Mouse (Mus musculus) kidney, postnatal 10 days (tissue): ENCODE measurements at regions not wholly inside any gene's neighbourhood (a gene's known extent, or its start where the extent isn't known, plus 50 kb on each side); places are given as distances from the start of the nearest gene placed in this dataset.
A peak's percentile ranks its signal among the peaks of the same experiment; 100 is the strongest.

Source experiments
- DNase-seq: peaks from one replicate; pipeline ENCODE4 v3.0.0; 2021; ENCODE audit warnings: mixed read lengths

DNA sequence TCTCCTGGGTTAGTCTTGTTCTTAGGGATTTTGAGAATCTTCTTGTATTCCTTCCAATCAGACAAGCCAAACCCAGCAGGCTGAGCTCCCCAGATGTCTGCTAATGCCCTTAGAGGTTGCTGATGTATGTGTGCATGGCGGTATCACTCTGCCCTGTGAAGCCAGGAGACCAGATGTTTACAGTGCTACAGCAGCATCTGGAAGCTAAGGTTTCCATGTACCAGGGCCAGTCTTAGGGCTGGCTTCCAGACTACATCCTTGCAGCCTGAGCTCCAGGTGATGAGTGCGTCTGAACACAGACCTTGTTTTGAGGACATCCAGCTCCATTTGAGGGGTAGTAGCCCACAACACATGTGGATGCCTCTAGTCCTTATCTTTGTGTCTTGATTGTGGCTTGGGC, 241.7 kb downstream of the Ttc32 start:
- no peak for DNase-seq

DNA sequence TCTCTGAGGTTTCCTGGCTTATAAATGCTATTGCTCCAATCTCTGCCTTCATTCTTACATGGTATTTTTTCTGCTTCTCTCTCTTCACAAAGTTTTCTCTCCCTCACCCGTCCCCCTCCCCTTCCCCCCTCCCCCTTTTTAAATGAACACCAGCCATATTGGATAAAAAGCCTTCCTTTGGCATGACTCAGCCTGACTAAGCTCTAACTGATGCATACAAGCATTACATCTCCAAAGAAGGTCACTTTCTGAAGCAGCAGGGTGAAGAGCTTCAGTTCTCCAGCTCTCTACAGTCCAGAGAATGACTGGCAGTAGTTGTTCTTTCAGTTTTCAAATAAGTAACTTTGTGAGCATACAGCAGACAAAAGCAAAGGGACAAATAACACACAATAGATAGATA, 244.4 kb downstream of the Ttc32 start:
- no peak for DNase-seq

DNA sequence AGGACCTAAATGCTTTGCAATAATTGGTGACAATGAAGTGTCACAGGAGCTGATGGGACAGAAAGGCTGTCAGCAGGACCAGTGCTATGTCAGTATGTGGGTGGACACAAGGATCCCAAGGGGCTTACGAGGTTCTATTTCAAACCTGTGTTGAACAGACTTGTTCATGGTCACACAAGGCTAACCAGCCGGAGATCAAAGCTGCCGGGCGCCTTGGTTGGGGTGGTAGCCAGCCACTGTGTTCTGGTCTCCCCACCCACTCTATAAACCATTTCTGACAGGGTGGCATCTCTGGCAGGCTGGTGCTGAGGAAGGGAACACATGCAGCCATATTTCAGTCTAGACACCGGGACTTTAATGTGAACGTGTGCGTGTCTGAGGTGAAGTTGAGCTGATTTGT, 245.9 kb downstream of the Ttc32 start:
- DNase-seq = no peak

DNA sequence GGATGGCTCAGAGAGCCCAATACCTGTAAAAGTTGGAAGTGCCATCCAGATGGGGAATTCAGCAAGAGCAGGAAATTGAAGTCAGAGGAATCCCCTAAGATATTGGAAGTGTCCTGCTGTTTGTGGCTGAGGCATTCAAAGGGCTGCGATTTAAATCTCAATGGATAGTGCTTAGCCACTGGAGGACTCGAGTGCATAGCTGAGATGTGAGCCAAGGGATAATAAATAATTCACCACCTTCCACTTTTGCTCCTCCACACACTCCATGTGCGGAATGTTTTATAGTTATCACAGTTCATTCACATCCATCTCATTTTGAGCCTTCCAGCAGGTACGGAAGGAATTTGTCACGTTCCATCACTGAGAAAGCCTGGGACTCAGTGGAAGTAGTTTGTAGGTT, 248.9 kb downstream of the Ttc32 start:
- no peak for DNase-seq

DNA sequence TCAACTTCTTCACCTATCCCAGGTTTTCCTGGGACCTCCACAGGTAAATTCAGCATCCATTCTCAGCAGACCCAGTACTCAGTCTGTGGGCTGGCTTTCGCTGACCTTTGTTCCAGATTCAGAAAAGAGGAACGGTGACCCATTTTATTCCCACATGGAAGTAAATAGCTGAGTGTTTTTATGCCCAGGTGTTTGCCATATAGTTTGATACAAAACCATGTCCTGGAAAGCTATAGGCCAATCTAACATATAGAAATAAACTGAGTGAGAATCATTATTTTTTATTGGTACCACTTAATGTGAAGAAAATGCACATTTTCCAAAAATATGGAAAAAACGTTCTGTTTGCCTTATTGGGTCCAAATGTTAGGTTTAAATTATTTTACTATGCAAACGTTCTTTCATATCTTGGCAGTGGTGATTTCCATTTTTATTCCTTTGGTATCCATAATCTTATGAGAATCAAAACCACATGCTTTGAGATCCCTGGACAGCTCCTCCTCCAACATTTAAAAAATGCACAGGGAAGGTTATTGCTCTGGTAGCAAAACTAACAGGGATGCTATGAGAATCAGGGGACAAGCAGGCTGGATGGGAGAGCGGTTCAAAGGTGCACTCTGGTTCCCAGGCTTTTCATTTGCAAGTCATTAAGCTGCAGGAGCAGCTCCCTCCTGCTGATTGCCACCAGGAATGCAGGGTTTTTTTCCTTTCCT, 250.3 kb downstream of the Ttc32 start:
- no peak for DNase-seq

DNA sequence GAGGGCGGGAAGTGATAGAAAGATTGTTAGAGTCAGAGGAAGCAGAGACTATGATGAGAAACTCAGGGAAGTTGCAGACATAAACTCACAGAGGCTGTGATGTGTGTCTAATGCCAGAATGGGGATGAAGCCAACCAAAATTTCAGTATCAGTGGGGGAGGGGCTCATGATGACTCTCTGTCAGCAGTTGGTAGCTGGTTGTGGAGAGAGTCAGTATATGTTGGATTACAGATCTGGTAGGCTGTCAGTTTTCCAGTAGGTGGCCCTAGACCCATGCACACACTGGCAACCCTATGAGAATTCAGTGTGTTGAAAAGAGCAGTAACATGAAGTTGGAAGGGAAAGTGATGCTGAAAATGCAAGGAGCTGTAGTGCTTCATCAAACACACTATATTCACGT, 257.5 kb downstream of the Ttc32 start:
- DNase-seq = no peak

DNA sequence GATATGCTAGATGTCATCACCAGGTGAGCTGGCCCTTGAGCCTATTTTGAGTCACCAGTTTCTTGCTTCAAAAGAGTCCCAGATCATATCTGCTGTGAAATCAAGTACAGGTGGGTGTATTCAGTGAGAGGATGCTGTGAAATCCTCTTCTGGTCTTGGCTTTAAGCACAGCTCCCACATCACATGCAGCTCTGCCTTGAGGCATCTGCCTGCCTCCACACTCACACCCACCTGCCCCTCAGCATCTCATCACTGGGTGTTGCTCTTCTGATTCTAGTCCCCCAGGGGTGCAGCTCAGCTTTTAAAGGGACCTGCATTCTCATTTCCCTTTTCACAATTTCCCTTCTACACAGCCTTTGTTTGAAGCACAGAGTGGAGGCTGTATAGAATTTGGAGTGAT, 262.9 kb downstream of the Ttc32 start:
- DNase-seq = no peak

DNA sequence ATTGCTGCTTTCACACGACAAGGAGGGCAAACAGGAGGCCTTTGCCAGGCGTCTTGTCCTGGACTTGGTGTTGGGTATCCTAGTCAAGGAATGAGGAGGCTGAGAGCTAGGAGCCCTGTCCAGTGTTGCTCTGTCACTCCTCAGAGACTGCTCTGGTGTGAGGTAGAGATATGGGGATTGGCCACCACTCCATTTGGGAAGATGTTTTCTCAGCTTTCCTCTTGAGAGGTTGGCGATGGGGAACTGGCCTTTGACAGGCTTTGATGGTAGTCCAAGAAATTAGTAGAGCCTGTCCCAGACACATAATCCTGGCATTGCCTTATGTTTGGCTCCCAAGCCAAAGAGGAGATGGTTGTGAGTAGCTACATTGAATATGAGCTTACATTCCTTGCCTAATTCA, 265.4 kb downstream of the Ttc32 start:
- no peak for DNase-seq

DNA sequence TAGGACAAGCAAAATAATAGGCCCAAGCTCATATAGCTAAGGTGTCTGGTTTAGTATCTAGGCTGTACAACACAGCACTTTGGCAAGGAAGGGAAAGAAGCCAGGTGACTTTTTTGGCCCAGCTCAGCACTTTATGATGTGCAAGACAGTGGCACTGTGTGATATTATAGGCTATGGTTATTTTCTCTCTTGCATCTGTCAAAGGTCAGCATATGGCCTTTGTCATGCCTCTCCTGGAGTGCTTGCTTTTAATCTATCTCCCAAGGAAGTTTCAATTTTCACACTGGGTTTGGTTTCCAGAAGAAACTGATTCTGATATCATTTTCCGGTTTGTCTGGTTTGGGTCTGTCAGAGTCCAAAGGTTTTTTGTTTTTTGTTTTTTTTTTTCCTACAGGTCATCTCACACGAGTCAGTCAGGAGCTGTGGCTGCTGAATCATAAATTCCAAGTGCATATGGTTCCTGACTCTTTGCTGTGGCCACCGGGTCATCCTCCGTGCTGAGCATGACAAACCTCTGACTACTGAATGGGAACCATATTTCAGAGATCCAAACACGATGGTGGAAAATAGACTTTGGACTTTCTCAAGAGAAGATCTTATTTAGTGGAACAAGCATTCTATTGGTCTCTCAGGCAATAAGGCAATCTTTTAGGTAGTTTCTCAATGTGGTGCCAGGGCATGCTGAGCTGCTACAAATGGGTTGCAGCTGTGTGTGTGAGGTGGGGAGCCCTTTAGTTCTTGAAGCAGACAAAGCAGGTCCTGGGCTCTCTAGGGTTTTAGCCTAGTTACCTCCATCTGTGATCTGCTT, 269.3 kb downstream of the Ttc32 start:
- DNase-seq = no peak

DNA sequence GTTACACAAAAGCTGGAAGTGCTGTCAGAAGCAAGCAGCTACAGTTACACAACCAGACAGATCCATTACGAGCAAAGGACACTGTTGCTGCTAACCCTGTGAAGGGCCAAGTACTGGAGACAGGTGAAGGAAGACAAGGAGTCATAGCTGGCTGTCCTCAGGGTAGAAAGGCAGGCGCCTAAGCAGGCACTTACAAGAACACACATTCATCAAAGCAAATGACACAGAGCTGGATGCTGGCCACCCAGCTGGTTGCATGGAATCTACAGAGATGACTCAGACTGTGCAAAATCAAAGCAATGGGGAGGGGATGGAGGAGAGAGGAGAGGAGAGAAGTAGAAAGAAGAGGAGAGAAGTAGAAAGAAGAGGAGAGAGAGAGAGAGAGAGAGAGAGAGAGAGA, 265.8 kb upstream of the Osr1 start:
- peak; percentile 19 for DNase-seq

DNA sequence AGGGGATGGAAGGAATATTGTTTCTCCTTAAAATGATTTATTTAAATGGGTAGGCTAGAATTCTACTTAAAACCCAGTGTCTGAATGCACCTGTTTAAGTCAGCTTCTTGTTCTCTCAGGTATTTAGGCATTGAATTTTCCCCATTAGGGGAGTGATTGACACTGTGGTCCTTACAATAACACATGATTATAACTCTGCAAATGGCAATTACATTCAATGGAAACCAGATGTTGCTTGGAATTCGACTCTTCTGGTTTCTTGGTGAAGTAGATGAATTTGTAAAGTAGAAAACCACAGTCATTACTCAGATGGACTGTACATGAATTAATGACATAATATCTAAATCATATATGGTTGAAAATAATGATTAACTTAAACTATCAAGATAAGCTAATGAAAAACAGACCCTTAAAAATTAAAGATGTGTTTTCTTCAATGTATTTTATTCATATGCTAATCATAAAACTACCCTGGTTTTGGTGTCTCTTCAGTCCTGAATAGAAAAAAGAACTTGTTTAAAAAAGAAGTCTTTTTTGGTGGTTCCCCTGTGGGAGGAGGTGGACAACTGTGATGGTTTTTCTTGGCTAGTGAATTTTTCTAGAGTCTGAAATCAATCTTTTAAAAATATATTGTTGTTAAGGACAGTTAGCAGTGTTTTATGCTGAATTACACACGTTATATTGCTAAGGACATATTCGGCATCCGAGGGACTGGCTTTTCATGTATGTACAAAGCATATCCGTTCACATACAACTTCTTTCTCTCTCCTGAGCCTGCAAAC, 231.8 kb upstream of the Osr1 start:
- DNase-seq = no peak

DNA sequence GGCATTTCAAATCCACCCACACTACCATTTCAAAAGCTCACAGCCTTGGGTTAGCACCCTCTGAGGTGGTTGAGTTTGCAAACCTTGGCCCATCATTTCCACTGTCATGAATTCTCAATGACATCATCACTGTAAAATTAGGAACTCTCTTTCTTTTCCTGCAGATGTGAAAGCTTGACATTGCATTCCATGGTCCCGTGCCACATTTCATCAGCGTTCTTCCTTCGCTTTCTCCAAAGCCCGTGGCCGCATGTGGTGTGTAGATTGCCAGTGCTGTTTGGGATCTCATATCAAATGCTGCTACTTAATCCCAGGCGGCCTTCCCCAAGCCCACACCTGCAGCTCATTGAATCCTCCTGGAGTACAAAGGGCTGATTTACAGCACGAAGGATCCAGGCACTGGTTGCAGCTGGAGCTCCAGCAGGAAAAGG, 231.1 kb upstream of the Osr1 start:
- DNase-seq = peak; percentile 43

DNA sequence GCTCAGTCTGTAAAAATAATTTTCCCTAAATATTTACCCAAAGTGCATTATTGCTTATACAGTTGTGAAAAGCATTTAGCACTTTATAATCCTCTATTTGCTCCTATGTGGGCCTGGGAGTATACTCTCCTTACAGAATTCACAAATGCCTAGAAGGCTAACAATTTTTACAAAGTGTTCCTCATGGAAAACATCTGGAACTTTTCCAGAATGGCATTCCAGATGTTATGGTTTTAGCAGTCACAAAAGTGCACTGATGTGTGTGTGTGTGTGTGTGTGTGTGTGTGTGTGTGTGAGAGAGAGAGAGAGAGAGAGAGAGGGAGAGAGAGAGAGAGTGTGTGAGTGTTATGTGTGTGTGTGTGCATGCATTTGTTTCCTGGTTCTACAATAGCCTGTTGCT, 229.1 kb upstream of the Osr1 start:
- no peak for DNase-seq

DNA sequence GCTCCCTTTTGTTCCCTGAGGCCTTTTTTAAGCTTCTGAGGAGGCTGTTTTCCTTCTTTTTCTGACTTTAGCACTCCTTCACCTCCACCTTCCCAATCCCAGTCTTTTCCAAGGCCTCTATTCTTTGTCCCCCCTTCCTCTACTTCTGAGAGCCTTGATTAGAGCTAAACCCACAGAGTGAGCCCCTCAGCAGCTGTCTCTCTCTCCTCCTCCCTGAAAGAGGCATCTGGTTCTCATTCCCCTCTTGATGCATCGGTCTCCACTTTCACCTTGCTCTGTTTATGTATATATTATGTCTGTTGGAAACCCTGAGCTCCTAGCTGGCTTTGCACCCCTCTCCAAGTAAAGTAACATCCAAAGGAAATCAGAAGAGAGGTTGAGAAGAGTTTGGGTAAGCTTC, 224.6 kb upstream of the Osr1 start:
- no peak for DNase-seq

DNA sequence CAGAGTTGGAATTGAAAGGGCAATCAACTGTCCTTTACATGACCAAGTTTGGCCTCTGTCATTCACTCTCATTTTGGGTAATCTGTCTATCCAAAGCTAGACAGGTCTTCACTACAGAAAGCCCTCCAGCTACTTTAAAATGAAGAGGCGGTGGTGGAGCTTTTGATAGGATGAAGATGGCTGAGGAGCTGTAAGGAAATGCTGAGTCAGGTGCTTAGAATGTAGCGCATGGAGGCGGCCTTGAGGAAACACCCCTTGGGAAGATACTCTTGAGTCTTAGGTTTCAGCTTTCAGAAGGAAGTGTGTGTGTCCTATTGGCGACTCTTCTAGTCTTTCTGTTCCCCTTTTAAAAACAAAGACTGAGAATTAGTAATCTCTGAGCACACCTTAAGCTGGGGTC, 214.4 kb upstream of the Osr1 start:
- no peak for DNase-seq

DNA sequence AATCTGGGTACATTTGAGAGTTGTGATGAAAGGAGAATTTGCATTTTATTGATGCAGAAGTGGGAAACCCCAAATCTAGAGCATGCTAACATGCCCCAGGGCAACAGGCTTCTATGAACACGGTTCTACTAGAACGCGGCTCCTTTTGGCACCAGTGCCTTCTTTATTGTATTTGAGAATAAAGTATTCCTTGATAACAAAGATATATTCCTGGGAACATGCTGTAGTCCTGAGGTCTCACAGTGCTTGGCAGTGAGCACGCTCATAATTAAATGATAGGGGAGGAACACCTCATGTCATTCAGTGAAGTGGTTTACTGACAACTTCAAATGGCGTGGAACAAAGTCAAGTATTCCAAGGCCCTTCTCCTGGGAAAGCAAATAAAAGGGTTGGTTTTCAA, 212.1 kb upstream of the Osr1 start:
- no peak for DNase-seq

DNA sequence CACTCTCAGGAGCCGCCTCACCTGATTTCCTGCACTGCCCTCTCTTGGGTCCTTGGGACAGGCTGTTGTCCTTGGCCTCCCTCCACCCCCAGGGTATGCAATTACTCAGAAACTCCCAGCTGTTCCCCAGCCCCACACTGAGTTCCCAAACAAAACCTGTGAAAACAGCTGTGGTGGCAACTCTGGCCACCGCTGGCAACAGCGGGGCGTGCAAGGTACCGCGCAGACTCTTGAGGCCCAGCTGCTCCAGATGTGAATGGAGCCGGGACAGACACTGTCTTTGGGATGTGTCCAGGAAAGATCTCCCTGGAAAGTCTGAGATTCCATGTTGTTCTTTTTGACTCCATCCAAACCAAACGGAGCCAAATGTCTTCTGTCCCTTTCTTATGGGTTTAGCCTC, 211.0 kb upstream of the Osr1 start:
- DNase-seq = no peak

DNA sequence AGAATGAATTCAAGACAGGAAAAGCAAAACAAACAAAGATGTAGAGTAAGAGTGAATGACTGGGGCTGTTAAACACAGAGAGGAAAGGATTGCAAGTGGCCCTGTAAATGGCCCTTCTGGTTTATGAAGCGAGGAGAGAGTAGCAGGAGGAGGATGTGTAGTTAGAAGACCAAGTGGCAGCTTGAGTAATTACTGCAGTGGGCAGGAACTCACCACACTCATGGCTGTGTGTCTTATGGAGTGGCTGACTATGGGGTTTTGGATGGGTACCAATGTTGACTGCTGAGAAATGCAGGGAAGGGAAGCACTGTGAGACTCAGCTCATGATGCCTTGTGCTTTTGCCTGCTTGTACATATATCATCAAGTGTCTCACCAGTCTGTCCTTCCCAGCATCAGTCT, 204.0 kb upstream of the Osr1 start:
- DNase-seq = no peak

DNA sequence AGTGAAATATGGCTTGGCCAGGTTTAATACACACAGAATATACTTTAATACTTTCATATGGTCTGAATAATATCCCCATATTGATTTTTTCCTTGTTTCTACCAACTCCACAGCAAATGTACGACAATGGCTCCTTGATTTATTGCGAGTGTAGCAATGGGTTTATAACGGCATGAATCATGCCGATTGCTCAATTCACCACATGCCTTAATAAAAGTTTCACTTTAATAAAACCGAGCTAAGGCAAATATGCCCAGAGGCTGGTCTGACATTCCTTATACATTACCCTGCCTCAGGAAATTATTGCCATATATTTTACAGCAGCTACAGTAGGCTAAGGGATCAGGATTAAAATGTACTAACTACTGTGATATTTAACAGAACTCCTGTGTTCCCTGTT, 201.2 kb upstream of the Osr1 start:
- DNase-seq = no peak

DNA sequence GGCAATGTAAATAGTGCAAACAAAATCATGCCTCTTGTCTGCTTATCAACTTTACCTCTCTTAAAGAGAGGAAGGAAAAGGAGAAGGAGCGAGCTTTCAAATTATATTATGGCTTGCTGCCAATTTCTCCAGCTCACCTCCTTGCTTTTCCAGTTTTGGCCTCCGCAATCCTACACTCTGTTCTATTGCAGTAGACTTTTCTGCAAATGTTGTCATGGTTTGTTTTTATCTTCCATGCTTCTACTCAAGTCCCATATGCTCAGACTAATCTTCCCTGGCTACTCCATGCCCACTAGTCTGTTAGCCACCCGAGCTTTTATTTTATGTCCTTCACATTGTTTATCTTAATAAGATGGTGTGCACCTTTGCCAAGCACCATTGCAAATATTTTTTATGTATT, 168.0 kb upstream of the Osr1 start:
- no peak for DNase-seq

DNA sequence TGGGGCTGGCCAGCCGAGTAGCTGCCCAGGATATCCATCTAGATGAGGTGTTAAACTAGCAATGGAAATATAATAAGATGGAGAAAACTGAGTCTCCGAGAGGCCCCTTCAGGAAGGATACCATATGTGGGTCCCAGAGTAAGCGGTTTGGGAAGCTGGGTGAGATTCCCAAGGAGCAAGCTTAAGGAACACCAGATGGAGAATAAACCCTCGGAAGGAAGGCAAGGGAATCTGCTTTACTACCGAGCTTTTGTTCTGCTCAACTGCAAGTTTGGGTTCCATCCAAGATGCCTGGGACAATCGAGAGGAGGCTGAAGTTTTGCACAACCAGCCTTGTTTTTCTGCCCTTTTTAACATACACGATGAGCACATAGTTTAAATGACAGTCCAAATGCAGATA, 164.9 kb upstream of the Osr1 start:
- DNase-seq = no peak

DNA sequence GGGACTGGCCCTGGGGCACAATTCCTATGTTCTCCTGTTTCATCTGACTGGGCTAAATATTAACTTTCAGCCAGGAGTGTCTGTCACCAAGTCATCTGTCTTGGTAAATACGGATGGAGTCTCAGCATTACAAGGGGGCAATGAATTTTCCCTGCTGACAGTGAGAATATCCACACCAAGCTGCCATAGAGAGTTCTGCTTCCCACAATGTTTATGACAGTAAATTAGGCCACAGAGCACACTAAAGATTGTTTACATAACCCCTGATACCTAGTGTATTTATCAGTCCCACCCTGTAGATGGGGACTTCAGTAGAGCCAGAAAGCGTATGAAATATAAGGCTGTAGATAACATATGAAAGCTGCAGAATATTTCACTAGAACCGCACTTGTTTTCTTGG, 150.6 kb upstream of the Osr1 start:
- no peak for DNase-seq

DNA sequence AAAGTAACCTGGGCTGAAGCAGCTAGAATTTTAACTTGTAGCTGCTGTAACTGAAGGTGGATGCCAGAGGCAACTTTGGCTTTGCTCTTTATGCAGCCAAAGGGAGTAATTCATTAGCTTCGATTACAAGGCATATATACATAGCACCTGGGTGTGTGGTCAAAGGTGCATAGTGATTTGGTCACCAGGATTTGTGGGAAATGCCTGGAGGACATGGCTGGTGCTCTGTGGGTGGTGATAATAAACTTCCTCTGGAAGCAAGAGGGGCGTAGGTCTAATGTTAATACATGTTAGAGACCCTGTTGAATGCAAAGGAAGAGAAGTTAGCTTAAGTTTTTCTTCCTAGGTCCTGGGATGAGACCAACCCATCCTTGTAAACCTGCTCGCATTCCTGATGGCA, 139.3 kb upstream of the Osr1 start:
- no peak for DNase-seq

DNA sequence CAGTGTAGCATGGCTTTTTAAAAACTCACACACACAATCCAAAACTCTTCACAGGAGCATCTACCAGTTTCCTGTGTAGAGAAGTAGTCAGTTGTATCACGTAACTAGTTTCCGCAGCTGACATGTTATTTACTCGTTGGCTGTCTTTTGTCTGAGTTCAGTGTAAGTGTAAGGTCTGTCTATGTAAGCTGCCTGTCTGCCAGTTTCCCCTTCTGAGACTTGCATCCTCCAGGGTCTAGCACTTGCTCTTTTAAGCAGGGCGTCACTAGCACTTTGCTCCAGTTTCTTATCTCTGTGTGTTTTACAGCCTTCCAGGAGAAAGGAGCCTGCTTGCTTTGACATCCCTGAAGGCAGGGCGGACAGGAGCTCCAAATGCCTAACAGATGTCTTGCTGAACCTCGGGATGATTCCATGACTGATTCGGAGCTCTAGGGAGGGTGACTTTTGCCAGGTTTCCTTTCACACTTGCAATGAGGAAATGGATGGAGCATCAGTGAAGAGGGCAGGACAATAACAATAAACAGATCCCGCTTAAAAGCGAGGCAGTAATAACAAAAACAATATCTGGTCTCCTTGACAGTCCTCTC, 131.2 kb upstream of the Osr1 start:
- peak; percentile 7 for DNase-seq
